Mouse (Mus musculus) spleen, postnatal 14 days (tissue): Measurements from ENCODE around the gene Fstl4.

Source experiments
- DNase-seq, 2 experiments: peaks; one replicate each; pipeline ENCODE4 v3.0.0; 2021 to 2022; ENCODE audit warnings: low spot score in 2 of 2

Fstl4 gene

DNA sequence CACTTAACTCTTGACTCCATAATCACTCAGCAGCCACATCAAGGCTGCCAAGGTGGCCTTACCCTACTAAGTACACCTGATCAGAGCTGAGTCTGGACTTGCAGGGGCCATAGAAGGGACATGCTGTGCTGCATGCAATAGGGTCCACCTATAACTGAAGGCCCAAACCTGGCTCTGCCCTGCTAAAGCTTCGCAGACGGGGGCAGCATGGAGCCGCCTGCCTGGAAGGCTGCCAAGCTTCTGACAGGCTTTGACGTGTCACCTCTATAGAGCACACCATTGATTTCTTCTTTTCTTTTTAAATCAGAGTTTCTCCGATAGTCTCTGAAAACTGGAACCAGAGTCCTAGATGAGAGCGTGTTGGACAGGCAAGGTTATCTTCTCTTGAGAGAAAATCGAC, 146.4 kb downstream of the Fstl4 start:
- no peak for DNase-seq

DNA sequence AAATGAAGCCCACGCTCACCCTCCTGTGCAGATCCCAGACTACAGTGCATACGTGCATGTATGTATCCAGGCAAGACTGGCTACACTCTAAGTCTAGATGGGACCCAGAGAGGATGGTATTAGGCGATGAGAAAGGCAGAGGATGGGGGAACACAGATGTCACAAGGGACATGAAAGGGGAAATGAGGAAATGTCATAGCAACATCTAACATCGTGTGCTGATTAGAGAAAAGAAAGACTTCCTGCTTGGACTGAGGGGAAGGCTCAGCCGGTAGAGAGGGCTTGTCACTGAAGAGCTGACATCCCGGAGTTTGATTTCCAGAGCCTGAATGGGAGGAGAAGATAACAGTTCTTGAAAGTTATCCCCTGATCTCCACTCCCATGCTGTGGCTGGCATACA, 150.0 kb downstream of the Fstl4 start:
- no peak for DNase-seq

GRCm38 (mm10) chr11:52915648-52916047, 151.2 kb downstream of the Fstl4 start:
- DNase-seq, result no peak

DNA sequence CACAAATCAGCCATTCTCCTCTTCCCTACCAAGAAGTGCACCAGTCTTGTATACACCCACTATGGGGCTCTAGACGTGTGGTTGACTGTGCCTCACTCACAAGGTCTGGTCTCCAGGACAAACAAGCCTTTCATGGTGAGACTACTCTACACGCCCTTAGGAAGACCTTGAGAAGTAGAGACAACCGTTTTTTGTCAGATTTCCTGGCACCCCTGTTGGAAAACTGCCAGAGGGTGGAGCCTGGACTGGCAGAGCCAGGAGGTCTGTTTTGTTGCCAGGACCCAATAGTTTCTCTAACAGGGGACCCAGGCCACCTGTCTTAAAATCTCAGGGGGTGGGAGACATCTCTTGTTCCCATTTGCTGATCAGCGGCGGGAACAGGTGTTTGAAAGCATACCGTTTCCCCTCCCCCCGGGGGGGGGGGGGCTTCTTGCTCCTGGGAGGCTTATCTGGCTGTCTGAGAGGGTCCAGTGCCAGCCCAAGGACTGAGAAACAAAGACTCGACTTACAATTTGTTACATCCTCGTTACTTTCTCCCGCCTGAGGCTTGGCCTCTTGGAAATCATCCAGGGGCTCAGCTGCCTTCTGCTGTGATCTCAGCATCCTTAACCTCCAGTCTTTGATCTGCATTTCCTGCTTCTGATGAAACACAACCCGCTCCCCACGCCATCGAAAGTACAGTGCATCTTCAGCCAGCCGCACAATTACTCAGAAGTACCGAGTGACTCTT, 155.0 kb downstream of the Fstl4 start:
- DNase-seq, result no peak

GRCm38 (mm10) chr11:52924196-52924595, 159.8 kb downstream of the Fstl4 start:
- DNase-seq, result no peak

GRCm38 (mm10) chr11:52928321-52928720, 163.9 kb downstream of the Fstl4 start:
- DNase-seq, result no peak

- DNase-seq, result no peak
Measured at GRCm38 (mm10) chr11:52939336-52940070, 175.1 kb downstream of the Fstl4 start.

DNA sequence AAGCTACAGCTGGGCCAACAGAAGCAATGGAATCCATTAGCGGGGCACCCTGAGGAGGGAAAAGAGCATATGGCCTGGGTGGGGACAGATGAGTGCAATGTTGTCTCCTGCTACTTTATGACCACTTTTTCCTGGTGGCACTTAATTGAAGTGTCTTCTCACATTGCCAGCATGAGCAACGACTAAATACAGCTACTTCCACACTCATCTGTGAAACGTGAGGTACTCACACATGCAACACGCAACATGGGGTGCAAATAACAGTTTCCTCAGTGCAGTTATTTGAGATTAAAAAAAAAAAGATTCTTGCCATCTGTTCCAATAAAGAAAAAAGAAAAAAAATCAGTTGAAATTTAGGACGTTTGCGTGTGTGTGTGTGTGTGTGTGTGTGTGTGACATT, 178.5 kb downstream of the Fstl4 start:
- no peak for DNase-seq

- no peak for DNase-seq
Measured at GRCm38 (mm10) chr11:52954995-52955394, 190.6 kb downstream of the Fstl4 start.

DNA sequence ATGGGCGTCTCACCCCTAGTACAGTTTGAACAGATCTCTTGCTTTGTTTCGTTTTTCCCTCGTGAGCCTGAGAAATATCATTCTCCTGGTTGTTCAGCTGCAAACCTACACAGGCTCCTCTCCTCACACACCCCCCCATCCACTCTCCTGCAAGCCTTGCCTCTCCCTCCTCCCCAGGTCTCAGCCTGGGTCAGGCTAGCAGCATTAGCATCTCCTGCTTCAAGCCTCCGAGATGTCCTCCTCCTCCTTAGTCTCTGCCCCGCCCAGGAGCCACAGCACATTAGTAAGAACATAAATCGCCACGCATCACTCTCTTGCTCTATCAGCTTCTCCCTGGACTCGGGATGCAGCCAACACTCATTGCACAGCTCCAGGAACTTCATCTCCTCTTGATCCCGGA, 204.4 kb downstream of the Fstl4 start:
- no peak for DNase-seq

- DNase-seq, result no peak
Measured at GRCm38 (mm10) chr11:52970396-52970795, 206.0 kb downstream of the Fstl4 start.

DNA sequence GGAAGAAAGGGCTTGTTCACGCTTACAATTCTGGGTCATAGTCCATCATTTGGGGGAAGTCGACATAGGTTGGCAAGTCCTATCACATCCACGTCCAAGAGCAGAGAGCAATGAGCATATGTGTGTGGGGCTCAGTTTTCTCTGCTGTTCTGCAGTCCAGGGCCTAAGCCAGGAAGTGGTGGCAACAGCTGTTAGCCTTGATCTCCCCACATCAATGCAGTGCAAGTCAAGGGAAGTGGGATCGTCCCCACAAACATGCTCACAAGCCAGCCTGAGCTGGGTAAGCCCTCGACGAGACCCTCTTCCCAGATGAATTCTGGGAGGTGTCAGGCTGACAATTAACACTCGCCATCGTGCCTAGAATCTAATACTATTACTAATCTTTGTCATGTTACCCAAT, 222.6 kb downstream of the Fstl4 start:
- no peak for DNase-seq

GRCm38 (mm10) chr11:52994688-52995087, 230.3 kb downstream of the Fstl4 start:
- no peak for DNase-seq

GRCm38 (mm10) chr11:52996434-52997093, 232.1 kb downstream of the Fstl4 start:
- DNase-seq, result no peak

GRCm38 (mm10) chr11:52997421-52997820, 233.0 kb downstream of the Fstl4 start:
- DNase-seq, result no peak

DNA sequence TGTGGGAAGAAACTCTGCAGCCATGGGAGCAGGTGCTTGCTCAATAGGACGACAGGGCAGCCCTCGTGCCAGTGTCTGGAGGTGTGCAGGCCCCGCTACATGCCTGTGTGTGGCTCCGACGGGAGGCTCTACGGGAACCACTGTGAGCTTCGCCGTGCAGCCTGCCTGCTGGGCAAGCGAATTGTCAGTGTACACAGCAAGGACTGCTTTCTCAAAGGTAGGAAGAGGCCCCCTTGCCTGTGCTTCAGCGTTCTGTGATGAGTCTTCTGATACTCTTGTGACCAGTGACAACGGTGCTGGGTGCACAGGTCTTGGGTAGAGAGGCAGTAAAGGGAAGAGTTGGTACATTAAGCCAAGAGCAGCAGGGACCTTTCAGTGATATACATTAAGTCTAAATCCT, 235.8 kb downstream of the Fstl4 start:
- DNase-seq, result no peak

GRCm38 (mm10) chr11:53003361-53003760, 238.9 kb downstream of the Fstl4 start:
- no peak for DNase-seq

DNA sequence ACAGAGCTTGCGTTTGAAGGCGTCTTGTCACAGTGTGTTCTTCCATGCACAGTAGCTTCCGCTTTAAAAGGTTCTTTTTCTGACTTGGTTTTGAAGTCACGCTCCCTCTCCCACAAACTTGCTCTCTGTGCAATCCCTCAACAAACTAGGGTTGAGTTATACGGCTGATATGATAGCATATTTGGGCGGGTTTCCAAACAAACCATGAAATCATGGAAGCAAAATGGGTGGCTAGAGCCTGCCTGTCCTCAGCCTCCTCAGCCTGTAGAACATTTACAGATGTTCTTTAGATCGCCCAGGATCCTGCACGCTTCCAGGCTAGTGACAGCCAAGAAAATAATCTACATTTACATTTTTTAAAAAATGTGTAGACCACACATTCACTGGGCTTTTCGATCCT, 239.4 kb downstream of the Fstl4 start:
- DNase-seq, result no peak

GRCm38 (mm10) chr11:53009597-53009996, 245.2 kb downstream of the Fstl4 start:
- no peak for DNase-seq

GRCm38 (mm10) chr11:53011996-53012505, 247.6 kb downstream of the Fstl4 start:
- no peak for DNase-seq

DNA sequence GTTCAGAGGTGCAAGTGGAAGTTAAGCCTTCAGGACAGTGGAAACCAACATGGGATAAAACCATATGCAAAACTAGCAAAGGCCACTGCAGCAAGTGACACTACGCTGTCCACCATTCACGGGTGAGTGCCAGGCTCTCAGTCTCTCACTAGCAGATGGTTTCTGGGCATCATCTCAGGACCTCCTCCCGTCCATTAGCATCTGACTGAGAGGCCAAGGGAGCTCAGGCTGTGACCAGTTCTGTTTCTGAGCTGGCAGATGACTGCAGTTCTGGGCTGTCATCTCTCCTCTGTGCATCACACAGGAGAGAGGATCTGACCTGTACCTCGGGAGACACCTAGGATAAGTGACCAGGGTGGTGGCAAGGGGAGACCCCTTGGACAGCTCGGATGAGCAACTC, 249.5 kb downstream of the Fstl4 start:
- DNase-seq, result no peak

DNA sequence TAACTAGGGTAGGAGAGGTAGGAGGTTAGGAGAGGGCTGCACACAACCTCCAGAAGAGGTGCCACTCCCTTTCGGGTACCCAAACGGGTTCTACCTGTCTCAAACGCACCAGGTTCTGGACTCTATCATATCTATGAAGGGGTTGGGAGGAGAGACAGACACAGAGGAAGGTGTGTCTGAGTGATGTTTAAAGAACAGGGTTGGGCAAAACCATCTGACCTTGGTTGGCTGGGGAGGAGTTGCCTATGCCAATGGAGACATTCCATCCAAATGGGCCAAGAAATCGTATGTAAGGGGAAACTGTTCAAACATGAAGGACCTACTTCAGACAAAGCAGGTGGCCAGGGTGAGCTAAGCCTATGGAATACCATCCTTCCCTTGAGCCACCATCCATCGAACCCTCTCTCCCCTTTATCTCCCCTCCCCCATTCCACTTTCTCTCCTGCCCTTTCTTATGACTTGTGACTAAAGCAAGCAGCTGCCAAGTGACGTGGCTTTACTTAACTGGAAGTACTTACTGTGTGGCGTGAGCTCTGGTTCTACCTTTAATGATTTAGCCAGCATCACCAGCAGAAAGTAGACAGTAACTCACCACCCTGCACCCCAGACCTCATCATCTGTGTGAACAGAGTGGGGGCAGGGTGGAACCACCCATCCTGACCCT, 252.1 kb downstream of the Fstl4 start:
- no peak for DNase-seq
